Mouse (Mus musculus): ENCODE results near the gene Usp3. TPM values are rescaled to one million over a fixed set of nuclear protein-coding genes. Genes with fewer than 3 reads are reported as not detected.
A peak's percentile ranks its signal among the peaks of the same experiment; 100 is the strongest.

Gene Usp3
- total and polyA plus RNA-seq, 3 experiments, result 15.4 to 39.1 (median 38.8) TPM

DNA sequence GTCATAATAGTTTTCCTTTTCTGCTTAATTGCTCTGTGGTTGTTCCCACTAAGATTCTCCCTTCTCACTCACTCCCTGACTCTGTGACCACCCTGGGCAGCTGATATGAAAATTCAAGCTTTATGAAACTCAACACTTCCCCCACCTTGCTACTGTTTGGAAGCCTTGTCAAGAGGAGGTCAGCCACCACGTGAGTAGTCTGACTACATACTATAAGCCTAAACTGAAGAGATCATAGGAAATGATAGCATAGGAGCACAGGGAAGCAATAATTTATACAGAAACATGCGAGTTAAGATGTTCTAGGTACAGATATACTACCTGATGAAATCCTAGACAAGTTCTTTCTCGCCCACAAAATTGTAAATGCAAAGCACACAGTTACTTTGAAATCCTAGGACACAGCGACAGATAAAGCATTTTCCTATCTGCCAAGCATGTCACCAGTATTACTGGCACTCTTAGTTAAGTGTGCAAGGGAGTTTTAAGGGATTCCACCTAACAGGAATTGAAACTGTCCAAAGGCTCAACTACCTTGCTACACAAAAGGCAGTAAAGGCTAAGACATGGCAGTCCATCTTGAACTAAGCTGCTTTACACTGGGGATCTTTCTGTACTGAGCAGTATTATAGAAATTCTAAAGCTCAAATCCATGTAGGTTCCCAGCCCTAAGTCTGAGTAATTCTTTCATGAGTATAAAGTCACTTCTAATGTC, 20.8 kb downstream of the Usp3 start:
- no peak for DNase-seq

DNA sequence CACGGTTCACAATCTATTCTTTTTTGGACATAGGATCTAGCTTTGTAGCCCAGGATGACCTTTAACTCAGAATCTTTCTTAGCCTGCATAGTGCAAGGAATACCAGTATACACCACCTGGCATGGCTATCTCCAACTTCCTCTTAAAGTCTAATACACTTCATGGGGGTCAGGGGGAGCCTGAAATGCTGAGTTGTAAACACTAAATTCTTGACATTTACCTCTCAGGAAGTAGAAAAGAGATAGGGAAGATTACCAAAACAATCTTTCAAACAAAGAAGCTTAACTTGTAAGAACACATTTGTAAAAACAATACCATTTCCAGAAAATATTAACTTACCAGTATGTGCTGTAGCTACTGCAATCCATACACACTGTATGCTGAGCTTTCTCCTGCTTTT, 30.7 kb downstream of the Usp3 start:
- no peak for DNase-seq

DNA sequence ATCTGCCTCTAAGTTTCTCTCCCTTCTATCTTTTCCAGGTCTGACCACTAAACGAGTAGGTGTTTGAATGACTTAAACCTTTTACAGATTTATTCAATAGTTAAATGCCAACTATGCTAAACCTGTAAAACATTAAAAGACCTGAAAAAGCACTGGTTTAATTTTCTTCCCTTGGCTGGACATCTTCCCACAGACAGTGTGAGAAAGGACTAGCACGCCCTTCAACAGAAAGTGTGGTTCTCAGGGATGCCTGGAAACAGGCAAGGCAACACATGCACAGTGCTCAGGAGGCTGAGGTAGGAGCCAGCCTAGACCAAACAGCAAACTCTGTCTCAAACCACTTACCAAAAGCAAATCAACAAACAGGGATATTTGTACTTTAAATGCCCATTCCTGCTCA, 31.4 kb downstream of the Usp3 start:
- DNase-seq, result no peak

DNA sequence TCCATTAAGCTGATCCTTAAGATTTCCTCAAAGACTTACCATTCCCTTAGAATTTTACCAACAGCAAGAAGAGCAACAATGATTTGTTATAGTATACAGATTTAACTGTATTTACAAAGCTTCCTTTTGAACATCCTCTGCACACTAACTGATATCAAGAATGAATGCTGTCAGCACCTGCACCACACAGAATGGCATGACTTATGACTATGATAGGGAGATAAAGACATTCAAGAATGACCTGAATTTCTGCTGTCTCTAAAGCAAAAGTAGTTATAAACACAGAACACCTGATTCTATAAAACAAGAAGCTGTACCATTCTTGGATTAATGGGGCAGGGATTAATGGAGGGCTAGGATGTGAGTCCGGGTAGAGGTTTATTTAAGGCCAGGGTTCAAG, 32.2 kb downstream of the Usp3 start:
- DNase-seq, result no peak

DNA sequence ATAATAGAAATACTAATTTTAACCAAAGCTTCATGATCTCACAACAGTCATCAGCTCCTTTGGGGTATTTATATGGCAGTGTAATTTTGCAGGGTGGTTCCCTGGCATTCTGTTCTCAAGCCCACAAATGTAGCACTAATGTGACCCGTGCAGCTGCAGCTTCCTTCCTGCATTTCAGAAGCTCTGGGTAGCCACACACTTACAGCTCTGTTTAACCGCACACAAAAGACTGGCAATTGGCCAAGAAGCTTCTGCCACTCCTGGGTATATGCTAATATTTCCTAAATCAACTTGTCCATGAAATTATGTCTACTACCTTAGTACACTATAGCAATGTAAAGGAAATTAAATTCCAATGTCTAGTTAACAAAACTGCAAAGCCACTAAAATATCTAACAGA, 32.6 kb downstream of the Usp3 start:
- DNase-seq, result no peak

DNA sequence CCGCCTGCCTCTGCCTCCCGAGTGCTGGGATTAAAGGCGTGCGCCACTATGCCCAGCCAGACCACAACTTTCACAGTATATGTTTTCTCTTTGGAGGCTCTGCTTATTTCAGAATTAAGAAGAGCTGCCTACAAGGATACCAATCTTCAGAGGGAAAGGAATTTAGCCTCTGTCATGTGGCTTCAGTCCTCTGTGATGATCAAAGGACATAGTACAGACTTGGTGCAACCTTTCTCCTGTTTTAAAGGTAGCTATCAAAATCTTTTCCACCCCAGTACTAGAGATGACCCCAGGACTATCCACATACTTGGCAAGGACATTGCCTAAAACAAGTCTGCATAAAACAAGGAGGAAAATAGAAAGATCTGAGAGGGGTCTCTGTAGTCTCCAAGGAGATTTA, 34.0 kb downstream of the Usp3 start:
- no peak for DNase-seq

DNA sequence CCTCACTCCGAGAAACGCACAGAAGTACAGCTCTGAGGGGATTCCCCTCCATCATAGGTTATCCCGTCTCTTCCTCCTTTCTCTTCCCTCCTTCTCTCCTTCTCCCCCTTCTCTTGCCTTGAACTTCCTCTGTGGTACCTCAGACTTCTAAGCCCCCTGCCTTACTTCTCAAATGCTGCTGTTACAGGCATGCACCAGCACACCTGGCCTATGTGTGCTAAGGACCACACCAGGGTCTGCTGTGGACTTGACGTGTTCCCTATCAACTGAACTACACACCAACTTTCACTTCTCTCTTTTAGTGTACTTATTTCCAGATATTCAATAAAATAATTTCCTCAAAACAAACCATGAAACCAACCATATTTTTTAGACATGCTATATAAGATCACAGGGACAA, 50.2 kb downstream of the Usp3 start:
- DNase-seq, result no peak

DNA sequence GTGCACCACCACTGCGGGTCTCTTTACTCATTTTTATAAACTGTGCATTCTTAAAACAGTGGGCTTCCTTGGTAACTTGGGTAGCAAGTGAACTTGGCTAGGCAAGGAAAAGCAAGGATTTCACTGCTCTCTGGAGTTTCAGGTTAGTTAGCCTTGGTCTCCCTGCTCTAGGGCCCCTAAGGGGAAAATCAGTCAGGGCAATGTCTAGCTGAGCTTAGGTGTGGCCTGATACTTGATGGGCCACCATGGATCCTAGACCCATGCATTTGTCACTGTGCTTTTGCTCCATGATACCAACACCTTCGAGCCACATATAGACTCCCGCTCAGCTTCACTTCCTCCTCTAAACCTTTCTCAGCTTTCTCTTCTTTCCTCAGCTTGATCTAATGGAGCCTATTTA, 71.3 kb downstream of the Usp3 start:
- no peak for DNase-seq

DNA sequence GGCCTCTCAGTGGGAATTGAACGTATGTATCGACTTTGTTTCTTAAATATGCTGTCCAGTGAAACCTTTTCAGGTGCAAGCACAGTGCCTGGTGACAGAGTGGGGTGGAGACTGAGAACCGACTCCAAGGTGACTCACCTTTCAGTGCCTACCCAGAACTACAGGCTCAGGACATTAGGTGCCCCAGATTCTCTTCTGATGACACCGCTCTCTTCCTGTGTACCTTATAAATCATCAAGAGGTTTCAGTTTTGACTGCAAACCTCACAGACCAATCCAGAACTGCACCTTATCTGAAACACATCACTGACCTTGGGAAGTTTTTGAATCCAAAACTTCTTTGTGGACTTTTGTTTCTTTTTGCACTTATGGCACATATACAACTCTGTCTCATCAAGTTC, 72.6 kb downstream of the Usp3 start:
- no peak for DNase-seq

DNA sequence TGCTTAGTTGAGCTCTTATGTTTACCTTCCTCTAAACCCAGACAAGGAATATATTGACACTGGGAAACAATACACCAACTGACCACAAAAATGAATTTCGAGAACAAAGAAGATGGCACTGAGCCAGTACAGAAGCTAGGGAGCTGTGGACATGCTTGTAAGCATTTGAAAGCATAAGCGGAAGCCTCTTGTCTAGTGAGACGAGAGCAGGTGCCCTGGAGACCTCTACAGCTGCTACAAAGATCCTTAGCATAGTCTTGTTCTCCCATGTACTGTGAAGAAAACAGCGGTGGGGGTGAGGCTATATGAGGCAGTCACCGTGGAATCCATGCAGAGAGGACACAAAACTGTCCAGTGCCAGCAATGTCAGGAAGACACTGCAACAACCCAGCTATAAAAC, 74.0 kb downstream of the Usp3 start:
- DNase-seq, result no peak

DNA sequence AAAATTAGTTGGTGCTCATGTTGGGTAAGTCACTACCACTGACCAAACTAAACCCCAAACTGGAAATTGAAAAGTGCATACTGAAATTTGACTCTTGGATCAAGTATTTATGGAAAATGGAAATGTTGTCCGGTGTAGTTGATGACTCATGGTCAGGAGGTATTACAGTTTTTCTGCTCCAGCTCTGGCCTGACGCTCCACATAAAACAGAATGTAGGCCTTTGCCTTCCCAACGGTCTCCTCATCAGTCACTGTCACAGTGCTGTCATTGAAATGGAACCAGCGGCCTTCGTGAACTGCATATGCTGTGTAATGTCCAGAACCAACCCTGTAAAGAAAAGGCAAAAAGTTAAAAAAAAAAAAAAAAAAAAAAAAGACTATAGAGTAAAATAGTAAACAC, 74.7 kb downstream of the Usp3 start:
- DNase-seq, result peak; percentile 62

DNA sequence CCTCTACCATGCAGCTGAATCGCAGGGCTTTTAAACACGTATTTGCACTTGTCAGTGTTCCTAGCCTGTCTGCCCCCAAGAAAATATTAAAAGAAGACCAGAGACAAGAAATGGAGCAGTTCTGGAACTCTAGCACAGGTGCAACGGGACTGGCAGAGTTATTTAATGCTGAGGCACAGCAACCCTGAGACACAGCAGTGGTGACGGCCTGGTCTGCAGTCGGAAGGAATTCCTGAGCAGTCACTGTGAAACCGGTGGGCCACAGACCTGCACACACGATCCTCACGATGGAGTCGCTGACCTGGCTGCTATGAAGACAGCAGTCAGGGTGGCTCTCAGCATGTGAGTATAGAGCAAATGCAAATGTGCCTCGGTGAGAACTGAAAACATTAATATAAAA, 75.2 kb downstream of the Usp3 start:
- no peak for DNase-seq

DNA sequence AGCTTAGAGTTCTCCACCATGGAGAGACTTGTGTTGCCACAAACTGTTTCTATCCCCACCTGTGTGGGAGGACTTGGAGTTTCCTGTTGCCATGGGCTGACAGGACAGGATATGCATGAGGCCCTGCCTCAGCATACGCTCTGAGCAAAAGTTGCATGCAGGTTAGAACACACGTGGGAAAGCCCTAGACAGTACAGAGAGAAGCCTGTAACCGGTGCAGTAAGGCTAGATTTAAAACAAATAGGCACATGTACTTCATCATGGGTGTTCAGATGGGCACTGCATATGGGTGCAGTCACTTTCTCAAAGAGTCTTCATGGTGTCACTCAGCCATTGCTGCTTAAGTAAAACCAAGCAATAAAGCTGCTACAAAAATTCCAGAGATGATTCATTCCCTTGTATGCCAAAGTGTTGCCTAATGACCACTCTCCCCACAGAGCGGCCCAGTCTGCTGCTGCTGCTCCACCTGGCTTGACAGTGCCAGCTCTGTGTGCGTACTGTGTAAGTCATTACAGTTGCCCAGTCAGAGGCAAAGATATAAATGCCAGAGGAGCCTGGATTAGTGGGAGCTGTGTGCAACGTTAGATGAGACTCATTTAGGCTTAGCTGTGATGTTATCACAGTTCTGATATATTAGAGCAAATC, 76.5 kb downstream of the Usp3 start:
- DNase-seq, result peak; percentile 70

DNA sequence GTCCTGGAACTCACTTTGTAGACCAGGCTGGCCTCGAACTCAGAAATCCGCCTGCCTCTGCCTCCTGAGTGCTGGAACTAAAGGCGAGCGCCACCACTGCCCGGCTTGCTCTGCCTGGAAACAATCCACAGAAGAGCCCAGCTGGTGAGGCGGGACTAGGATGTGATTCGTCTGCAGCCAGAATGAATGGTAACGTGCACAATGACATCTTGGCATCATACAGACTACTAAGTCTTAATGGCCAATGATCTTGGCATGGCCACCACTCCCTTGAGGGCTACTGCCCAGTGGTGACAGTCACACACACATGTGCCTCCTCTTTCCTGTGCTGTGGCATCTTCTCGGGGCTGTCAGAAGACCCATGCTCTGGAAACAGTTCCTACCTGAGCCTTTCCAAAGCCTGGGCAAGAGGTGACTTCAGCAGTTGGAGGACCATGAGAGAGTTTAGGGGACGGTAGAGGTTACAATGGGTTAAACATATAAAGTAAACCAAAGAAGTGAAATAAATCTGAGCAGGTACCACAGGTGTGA, 77.2 kb downstream of the Usp3 start:
- no peak for DNase-seq

DNA sequence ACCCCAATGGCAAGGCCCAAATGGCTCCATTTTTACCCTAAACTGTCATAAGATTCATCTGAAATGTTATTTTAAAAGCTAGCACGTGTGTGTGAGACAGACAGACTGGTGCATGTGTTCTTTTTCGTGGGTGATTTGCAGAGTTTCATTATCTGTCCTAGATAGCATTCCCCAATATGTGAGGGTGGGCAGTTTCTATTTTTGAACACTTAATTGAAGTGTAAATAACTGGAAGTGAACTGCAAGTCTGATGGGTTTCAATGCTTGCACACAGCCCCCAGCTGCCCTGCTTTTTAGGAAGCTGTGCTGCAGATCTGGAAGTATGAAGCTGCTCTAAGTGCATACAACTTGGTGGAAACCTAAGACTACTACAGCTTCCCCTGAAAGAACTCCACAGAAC, 77.8 kb downstream of the Usp3 start:
- DNase-seq, result no peak

DNA sequence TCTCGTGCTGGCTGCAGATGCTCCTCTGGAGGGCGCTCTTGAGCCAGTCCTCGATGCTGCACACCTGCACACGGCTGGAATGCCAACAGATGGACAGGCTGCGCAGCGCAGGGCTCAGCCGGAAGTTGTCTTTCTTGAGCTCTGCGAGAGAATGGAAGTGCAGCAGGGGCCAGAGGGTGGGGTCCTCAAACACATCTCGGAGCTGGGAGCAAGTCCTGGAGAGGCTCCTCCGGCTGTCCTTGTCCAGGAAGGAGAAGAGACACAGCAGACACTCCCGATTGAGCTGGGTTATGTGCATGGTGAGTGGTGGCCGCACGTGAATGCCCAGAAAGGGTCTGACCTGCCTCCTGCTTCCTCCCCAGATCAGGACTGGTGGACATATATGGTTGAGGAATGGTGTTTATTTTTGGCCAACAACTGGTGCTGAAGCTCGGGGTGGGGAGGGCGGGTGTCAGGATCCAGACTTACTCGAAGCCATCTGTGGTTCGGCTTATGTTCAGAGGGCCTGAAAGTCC, 78.6 kb downstream of the Usp3 start, which contains the start of gene Fbxl22:
Fbxl22 (minus strand) TSS at position 338 of the 515 bp plus-strand sequence.
- no peak for DNase-seq

DNA sequence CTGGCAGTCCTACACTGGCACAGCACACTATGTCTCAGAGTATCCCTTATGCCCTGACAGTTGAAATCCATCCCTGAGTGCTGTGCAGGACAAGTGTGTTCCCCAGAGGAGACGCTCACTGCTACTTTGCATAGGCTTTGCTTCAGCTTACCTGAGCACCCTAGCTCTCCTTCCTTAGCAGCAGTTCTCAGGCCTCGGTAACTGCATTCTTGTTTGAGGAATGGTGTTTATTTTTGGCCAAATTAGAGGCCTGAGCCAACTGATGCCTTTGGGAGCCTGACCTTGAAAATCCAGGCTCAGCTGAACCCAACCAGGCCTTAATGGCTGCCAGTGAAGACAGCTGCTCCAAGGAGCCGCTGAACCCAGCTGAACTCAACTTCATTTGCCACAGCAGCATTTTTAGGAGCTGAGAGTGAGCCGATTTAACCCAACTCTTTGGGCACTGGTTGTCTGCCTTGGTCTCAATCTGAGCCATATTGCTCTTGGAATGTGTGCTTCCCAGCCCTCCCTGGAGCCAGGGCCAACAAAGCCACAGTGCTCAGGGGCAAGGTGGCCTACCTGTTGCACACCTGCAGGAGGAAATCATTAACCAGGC, 79.2 kb downstream of the Usp3 start:
- DNase-seq, result no peak

DNA sequence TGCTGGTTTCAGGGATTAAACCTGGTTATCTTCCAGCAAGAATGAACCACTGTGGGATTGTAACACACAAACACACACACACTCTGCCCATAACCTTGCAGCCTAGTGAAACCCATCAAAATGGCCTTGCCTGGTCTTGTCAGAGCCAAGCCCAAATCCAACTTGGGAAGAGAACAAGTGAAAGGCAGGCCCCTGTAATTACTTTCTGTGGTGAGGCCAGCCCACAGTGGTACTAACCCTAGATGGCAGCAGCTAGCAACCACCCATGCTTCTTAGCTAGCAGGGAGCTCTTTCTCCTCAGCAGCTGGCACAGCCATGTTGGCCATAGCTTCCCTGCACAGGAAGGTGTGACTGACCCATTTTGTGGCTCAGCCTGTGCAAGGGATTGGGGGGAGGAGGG, 79.8 kb downstream of the Usp3 start:
- peak; percentile 58 for DNase-seq

DNA sequence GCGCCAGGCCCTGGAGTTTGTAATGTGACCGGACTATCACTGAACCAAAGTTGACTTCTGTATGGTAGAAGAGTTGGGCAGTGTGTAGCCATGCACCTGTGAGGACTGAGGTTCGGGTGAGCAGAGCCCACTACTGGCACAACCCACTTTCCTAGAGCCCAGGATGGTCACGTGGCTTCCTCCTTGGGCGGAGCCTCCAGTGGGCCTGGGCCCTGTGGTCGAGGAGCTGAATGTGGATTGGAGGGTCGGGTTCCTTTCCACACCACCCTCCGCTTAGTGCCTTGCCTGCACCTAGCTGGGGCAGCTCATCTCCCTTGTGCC, 80.6 kb downstream of the Usp3 start:
- peak; percentile 90 for DNase-seq

DNA sequence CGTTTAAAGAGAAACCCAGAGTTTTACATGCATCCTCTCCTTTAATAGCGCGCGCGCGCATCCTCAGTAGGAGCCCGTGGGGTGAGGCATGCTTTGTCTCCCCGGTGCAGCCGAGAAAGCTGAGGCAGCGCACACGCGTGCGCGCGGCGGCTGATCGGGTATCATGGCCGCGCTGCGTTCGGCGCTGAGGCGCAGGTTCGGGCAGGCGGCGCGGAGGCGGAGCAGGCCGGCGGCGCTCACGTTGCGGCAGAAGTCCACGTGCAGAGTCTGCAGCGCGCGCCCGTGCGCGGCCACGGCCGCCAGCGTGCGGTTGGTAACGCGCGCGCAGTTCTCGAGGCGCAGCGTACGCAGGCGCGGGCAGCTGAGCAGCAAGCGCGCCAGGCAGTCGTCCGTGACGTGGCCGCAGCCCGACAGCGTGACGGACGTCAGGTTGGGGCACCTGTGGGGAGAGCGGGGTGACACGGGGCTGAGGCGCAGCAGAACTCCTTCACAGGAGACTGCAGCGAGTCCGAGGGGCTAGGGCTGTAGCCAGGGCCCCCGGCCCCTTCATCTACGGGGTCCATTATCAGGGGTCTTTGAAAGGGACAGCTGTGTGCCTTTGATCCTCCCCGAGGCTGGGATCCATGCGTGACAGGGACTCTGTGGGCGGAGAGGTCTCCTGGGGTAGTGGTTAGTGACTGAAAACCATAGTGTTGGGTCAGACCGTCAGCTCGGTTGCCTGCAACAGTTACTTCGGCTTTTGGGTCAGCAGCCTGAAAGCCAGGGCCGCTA, 81.2 kb downstream of the Usp3 start:
- peak; percentile 98 for DNase-seq

DNA sequence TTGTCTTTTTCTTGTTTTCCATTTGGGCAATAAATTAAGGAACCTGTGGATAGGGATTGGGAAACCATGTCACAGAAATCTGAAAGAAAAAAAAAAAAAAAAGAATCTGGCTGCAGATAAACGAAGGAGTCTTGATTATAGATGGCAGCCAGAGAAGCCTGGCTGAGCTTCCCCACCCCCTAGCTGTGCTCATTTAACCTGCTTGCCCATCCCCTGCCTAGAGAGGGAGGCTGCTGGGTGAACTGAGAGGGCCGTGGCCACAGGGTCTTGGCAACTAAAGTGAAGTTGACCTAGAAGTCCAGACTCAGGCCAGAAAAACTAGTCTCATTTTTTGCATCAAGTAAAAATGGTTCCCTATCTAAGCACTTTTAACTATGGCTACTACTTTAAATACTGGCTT, 82.0 kb downstream of the Usp3 start:
- no peak for DNase-seq

DNA sequence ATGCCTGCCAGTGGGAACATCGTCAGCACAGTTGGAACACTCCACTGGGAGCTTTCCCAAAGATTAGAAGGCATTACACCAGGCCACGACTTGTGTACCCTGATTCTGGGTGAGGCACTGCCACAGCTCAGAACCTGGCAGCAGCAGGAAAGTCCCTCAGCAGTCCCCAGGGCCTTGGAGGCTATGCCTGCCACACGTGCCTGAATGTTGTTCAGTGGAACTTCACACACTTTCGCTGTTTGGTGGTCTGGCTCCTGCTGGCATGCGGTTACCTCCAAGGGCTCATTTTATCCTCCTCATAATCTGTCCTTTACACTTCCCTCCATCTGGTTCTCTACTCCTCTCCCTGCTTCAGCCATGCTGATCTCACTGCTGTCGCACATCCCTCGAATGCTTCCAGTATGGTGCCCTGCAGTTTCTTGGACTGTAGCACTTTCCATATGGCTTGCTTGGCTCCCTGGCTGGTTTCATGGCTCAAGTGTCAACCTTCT, 82.5 kb downstream of the Usp3 start:
- no peak for DNase-seq

Measured in adrenal gland, adult 2 months (tissue).